Mouse (Mus musculus) gastrocnemius, adult 18-20 months (tissue): ENCODE data around the gene Lpgat1. TPM values are rescaled to one million over a fixed set of nuclear protein-coding genes. Genes with fewer than 3 reads are reported as not detected.

ENCODE experiments used
- DNase-seq: peaks from one replicate; pipeline ENCODE4 v3.0.0; 2021; ENCODE audit warnings: low spot score
- total RNA-seq, 2 experiments: library from RNA; stranded (reverse); gene quantifications; 2 replicates each; pipeline ENCODE4 v1.2.3; 2021

The Lpgat1 gene
- total RNA-seq, 2 experiments from 2014 or later = 22.0 to 33.1 TPM

DNA sequence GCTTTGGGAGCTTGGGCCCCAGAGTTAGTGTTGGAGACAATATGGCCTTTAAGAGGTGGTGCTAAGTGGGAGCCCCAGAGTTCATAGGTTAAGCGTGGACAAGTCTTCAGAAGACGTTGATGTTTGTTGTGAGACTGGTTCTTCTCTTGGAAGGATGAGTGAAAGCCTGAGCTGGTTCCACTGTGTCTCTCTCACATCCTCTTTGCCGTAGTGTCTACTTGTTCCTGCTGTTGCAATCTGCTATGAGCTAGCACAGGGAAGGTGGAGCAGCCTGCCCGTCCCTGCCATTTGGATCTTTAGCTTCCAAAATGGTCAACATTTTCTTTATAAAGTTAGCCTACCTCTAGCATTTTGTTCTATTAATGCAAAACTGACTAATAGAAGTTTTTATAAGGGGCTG is 16.2 kb downstream of the Lpgat1 start:
- no peak for DNase-seq

- DNase-seq = no peak
These were observed 18.8 kb downstream of the Lpgat1 start for GRCm38 (mm10) chr1:191736425-191736824.

DNA sequence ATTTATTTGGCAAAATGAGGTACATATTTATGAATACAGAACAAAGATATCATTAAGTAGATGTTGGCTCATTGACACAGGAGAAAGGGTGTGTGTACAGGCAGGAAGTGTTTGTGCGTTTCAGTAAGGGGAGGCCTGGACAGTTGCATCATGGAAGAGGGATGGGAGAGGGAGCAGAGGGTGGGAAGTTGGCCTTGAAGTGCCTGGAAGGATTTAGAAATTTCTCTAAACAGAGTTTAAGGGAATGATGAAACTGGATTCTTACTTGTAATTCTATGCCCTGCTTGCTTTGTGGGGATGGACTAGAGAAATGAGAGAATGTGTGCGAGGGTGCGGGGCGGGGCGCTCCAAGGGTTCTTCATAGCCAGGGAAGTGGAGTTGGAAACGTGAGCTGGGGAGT is 20.2 kb downstream of the Lpgat1 start:
- DNase-seq = peak; percentile 44

GRCm38 (mm10) chr1:191738726-191739125 is 21.1 kb downstream of the Lpgat1 start:
- no peak for DNase-seq

DNA sequence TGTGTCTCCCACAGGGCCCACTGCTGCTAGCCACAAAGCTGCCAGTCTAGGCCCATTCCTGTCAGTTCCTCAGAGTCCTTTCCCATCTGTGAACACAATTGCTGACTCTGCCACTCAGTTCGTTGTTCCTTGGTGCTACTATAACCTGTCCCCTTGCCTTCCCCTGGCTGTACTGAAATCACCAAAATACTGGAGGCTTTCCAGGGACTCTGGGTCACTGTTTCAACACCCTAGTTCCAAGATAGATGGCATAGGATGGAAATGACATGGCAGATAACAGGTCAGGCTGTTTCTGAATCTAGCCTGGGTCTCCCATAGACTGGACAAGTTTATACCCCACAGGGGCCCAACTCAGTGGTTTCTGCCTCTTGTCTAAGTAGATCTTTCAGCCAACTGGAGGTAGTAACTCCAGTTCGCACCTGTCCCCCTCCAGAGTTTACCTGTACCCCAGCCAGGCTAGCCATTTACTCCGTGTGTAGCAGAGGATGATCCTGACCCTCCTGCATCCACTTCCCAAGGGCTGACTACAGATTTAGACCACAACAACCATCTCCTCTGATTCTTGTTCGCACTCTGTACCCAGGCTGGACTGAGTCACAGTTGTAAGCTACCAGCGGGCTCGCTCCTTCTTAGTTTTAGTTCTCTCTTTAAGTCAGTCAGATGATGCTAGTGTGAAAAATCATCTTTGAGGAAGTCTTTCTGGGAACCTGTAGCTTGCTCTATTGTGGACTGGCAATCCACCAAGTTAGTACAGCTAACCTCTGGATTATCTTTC is 23.1 kb downstream of the Lpgat1 start:
- no peak for DNase-seq

- DNase-seq = no peak
These were observed 24.0 kb downstream of the Lpgat1 start for GRCm38 (mm10) chr1:191741635-191742034.

DNA sequence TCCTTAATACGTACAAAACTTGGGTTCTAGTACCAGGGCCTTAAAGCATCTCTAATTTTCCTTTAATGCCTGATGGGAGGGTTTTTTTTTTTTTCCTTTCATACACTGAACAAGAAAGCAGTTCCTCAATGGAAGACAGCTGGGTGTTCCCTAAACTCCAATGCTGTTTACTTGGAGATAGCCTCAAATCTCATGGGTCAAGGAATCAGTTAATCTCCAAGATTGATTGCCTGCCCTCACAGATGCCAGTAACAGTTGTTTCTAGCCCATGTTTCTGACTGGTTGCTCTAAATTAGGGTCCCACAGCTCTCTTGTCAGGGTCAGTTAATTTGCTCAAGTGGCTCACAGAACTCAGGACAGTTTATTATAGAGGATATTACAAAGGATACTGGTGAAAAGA is 30.8 kb downstream of the Lpgat1 start:
- DNase-seq = no peak

- DNase-seq = no peak
These were observed 39.0 kb downstream of the Lpgat1 start for GRCm38 (mm10) chr1:191756520-191757199.

GRCm38 (mm10) chr1:191774106-191774505 is 56.5 kb downstream of the Lpgat1 start:
- DNase-seq = no peak

DNA sequence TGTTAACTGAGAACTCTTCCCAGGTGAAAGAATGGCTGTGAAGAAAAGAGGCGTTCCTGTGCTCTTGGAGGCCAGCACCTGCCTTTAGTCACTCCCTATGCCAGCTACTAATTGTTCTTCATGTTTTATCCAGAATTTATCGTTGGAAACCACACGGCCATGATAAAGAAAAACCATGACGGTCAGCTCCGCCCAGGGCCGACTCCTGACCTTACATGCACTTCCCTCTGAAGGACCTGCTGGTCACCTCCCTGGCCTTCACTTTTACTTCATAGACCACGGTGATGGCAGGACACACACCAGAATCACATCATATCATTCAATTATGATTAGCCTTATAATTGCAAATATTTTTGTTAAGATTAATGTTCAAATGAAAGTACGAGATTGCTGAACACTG is 57.5 kb downstream of the Lpgat1 start:
- DNase-seq = no peak

DNA sequence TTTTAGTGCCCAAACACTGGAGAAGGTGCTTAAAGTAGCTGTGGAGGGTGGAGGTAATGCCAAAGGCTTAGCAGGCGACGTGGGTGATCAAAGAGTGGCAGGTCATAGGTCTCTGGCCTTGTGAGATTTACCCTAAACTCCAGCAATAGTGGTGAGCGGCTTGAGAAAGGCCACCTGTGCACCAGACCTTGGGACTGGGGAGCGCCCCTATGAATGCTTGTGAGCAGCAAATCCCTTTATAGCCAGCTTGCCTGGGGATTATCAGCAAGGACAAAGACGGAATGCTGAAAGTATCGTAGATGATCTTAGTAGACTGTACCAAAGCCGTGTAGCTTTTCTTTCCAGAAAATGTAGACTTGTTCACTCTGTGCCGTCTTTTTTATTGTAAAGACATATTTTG is 59.9 kb downstream of the Lpgat1 start:
- no peak for DNase-seq

DNA sequence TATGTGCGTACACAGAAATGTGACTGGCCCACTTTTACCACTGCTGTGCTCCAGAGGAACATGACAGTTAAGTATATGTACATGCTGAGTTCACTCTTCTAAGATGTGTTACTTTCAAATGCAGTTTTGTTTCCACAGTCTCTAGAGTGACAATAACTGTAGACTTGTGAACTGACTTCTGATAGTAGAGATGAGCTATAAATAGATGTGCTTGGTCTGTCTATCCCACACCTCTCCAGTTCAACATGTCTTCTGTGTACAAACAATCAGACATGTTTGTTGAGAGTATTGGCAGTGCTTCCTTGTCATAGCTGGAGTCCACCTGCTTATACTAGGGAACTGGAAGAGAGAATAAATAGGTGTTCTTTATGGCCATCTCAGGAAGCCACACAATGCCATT is 62.8 kb downstream of the Lpgat1 start:
- no peak for DNase-seq

DNA sequence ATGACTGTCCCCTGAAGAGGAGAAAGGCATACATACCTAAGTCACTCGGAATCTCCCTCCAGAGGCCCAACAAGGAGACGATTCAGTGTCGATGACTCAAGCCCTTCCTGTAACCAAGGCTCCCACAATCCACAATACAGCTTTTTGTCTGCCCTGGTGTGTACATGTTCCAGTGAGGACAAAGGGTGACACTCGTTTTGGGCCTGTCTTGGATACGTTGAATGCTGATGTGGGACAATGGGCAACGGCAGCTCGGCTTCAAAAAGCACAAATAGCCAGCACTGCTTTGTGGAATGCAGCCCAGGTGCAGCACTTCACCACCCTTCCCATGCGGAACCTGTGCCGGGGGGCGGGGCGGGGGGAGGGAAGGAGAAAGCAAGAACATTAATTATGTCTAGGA is 67.5 kb downstream of the Lpgat1 start:
- DNase-seq = no peak

DNA sequence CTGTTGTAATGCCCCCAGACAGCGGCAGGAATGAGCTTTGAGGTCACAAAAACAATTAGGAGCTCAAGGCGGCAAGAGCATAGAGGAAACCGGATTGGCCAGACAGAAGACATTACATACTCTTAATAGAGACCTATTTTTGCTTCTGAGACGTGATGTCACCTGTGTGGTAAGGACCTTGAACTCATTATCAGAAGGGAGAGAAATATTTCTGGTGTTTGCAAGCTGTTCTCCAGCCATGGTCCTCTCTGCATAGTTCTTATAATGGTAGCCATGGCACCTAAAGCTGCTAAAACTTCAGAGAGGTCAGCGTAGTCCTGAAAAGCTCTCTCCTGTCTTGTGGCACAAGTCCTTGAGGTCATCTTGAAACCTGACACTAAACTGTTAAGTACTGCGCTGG is 68.6 kb downstream of the Lpgat1 start:
- no peak for DNase-seq

- DNase-seq = no peak
These were observed 69.7 kb downstream of the Lpgat1 start for GRCm38 (mm10) chr1:191787379-191787778.

DNA sequence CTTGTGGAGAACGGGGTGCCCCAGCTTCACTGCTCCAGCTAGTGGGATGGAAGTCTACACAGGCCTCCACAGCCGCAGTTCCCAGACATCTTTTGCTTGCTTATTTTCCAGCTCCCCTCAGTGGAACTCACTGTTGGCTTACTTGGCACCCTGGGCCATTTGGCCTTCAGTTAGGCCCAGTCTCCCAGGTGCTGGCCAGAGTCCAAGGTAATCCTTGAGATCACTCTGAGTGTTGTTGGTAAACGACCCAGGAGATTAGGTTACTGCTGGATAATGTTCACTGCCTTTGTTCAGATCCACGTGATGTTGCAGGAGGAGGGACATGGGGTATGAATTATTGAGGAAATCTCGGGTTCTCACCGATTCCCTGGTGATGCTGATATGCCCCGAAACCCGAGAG is 75.4 kb downstream of the Lpgat1 start:
- no peak for DNase-seq

DNA sequence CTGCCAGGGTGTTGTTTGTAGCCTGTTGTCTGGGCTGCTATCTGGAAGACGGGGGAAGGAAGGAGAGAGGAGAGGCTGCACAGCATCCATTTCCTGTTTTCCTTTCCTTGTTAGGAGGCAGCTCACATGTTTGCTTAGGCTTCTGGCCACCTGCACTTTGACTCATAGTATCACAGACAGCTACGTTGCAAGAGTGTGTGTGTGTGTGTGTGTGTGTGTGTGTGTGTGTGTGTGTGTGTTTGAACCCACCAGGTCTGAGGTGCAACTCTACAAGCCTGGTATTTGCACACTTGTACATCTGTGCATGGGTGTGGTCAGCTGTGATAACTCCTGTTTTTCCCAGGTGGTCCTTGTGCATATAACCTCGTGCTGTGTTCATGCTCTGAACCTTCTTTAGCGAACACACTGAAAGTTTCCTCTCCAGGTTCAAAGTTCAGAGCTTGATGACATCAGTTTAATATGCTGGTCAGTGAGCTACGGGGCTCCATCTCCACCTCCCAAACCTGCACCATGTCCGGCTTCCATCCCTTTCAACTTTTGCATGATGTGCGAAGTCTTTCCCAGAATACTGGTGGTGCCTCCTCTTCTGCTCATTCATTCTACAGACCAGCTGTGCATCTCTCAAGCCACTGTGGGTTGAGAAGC is 76.4 kb downstream of the Lpgat1 start:
- no peak for DNase-seq

DNA sequence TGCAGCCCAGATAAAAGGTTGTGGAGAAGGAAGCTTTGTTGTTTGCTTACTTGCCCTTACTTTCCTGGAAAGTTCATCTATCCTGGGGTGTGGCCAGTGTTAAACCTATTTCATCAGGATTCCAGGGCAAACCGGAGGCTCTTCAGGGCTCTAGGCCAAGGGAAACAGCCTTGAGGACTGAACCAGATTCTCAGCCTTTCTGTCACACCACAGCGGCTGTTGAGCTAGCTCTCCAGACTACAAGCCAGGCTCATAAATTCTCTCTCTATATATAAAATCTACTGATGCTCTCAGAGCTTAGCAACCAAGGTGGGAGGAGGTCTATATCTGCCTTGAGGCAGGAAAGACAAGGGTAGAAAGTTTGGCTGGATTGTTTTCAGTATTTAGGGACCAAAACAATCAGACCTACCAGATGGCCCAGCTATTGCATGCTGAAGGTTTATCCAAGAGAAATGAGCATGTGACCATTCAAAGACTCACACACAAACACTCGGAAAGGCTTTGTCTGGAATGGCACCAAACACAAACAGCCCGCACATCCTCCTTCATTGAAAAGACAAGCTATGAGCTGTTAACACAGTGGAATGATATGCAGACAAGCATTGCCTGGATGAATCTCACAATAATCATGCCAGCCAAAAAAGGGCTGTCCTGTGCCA is 78.7 kb downstream of the Lpgat1 start:
- no peak for DNase-seq

DNA sequence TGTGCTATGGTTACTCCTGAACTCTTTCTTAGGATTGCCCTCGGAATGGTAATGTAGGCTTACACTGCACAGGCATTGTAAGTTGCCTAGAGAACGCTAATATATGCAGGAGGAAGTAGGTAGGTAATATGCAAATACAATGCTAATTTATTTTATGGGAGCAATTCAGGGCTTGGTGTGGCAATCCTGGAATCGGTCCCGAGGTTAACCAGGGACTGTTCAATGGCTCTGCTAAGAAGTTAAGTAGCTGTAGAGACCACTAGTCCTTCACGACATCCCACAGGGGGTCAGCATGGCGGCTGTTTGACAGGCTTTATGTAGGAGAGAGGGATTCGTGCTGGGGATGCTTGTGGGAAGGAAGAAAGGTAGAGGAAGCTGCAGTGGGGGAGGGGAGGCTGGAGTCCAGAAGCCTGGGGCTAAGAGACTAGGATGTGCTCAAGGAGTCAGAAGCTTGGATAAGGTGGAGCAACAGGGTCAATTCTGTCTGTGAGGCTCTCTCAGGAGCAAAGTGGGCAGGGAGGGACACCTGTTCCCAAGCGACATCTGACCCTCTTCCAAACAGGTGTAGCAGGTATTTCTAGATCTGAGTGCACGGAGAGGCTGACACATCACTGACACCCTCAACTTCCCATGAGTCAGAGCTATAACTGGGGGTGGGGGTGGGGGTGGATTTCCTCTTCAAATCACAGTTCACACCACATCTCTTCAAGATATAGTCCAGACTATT is 84.6 kb downstream of the Lpgat1 start:
- DNase-seq = no peak

- DNase-seq = peak; percentile 20
These were observed 85.4 kb downstream of the Lpgat1 start for GRCm38 (mm10) chr1:191802820-191803655.

- DNase-seq = no peak
These were observed 87.1 kb downstream of the Lpgat1 start for GRCm38 (mm10) chr1:191804747-191805146.
